Mouse (Mus musculus): ENCODE results near the gene Unc93b1. TPM values are rescaled to one million over a fixed set of nuclear protein-coding genes. Genes with fewer than 3 reads are reported as not detected.
"Not testable (repeated sequence)": the region's sequence is repeated elsewhere in the genome, so short reads cannot be mapped to it uniquely, and the experiment has no call there.

Unc93b1 gene
- polyA plus RNA-seq, 1 experiment: 174 TPM

GRCm38 (mm10) chr19:3958470-3958869, 23.5 kb downstream of the Unc93b1 start, which contains the start of gene Aldh3b3:
Gene Aldh3b3, plus strand, starts transcription at chr19:3958645.
- Histone ChIP-seq H3K4me1 (replicated peaks; ENCODE audit: control insufficient read depth, insufficient read depth, low read length) (no peaks in the 10 kb centered on the region), H3K4me3 (ENCODE audit: control insufficient read depth, insufficient read depth, low read length) (no peak within 1 kb of the TSS), H3K36me3 (ENCODE audit: control insufficient read depth, insufficient read depth, low read length) (no peaks in the 10 kb centered on the region), H3K27me3 (ENCODE audit: control insufficient read depth, insufficient read depth, low read length) (no peaks in the 10 kb centered on the region), H3K27ac (ENCODE audit: control insufficient read depth, insufficient read depth, low read length) (no peak within 1 kb of the TSS)
- no peak for DNase-seq
- WGBS: 89% methylated on average over 4 of the region's 4 CpGs
- TF ChIP-seq POLR2A (IDR thresholded peaks at IDR 0.05; ENCODE audit: control insufficient read depth, extremely low read depth, insufficient read depth, low read length, poor library complexity): no peak
- TF ChIP-seq CTCF (IDR thresholded peaks at IDR 0.05; ENCODE audit: borderline replicate concordance, control insufficient read depth, extremely low read depth, insufficient read depth, low read length, poor library complexity): no peak

- Histone ChIP-seq H3K4me1 (replicated peaks; ENCODE audit: control insufficient read depth, insufficient read depth, low read length) (no peaks in the 10 kb centered on the region), H3K27me3 (ENCODE audit: control insufficient read depth, insufficient read depth, low read length) (no peaks in the 10 kb centered on the region), H3K36me3 (ENCODE audit: control insufficient read depth, insufficient read depth, low read length) (no peaks in the 10 kb centered on the region), H3K27ac (ENCODE audit: control insufficient read depth, insufficient read depth, low read length) (no peak overlapping the region), H3K4me3 (ENCODE audit: control insufficient read depth, insufficient read depth, low read length) (no peak overlapping the region)
- DNase-seq: no peak
- TF ChIP-seq CTCF (IDR thresholded peaks at IDR 0.05; ENCODE audit: borderline replicate concordance, control insufficient read depth, extremely low read depth, insufficient read depth, low read length, poor library complexity): no peak
- no peak for TF ChIP-seq POLR2A (IDR thresholded peaks at IDR 0.05; ENCODE audit: control insufficient read depth, extremely low read depth, insufficient read depth, low read length, poor library complexity)
These were observed 24.0 kb downstream of the Unc93b1 start for GRCm38 (mm10) chr19:3959030-3959429.

DNA sequence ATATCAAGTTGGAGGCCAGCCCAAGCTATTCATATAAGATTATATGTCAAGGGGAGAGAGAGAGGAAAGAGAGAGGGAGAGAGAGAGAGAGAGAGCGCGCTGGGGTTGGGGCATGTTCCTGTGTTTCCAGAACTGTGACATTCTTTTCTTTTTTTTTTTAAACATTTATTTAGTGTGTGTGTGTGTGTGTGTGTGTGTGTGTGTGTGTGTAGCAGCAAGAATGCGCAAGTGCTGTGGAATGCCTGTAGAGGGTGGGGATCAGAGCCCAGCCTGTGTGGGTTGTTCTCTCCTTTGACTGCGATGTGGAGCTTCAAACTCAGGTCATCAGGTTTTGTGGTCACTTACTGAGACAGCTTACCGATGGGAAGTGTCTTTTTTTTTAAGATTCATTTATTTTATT, 25.2 kb downstream of the Unc93b1 start:
- DNase-seq: no peak
- no peaks in the 10 kb centered on the region for H3K27me3 ChIP-seq (ENCODE audit: control insufficient read depth, insufficient read depth, low read length)
- 70% methylated on average over 5 of the region's 5 CpGs for WGBS
- H3K4me1 ChIP-seq (replicated peaks; ENCODE audit: control insufficient read depth, insufficient read depth, low read length): no peaks in the 10 kb centered on the region
- no peak overlapping the region for H3K27ac ChIP-seq (ENCODE audit: control insufficient read depth, insufficient read depth, low read length)
- TF ChIP-seq POLR2A (IDR thresholded peaks at IDR 0.05; ENCODE audit: control insufficient read depth, extremely low read depth, insufficient read depth, low read length, poor library complexity) (no peak), CTCF (IDR thresholded peaks at IDR 0.05; ENCODE audit: borderline replicate concordance, control insufficient read depth, extremely low read depth, insufficient read depth, low read length, poor library complexity) (no peak)
- H3K4me3 ChIP-seq (ENCODE audit: control insufficient read depth, insufficient read depth, low read length): no peak overlapping the region
- no peaks in the 10 kb centered on the region for H3K36me3 ChIP-seq (ENCODE audit: control insufficient read depth, insufficient read depth, low read length)

DNA sequence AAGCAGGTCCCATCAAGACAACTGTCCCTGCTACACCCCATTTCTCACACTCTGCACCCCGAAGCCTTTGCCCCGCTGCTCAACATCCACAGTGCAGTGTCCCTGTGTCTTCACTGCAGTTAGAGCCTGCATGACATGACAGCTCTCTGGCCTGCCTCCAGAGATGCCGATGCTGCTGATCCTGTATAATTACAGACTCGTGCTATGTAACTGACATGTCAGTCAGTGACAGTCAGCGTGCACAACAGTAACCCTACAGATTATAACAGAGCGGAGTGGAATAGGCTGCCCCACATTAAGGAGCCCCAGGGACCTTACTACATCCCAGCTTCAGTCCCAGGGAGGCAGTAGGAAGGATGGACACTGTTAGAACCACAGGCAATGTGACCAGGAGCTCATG, 26.8 kb downstream of the Unc93b1 start:
- not testable (repeated sequence) for H3K4me3 ChIP-seq (ENCODE audit: control insufficient read depth, insufficient read depth, low read length); H3K4me1 ChIP-seq (replicated peaks; ENCODE audit: control insufficient read depth, insufficient read depth, low read length); H3K27me3 ChIP-seq (ENCODE audit: control insufficient read depth, insufficient read depth, low read length); H3K27ac ChIP-seq (ENCODE audit: control insufficient read depth, insufficient read depth, low read length); H3K36me3 ChIP-seq (ENCODE audit: control insufficient read depth, insufficient read depth, low read length); DNase-seq
- WGBS: 95% methylated on average over 6 of the region's 6 CpGs

GRCm38 (mm10) chr19:3962469-3962868, 27.5 kb downstream of the Unc93b1 start:
- Histone ChIP-seq H3K4me3 (ENCODE audit: control insufficient read depth, insufficient read depth, low read length) (no peak overlapping the region), H3K27ac (ENCODE audit: control insufficient read depth, insufficient read depth, low read length) (no peak overlapping the region), H3K27me3 (ENCODE audit: control insufficient read depth, insufficient read depth, low read length) (no peaks in the 10 kb centered on the region), H3K36me3 (ENCODE audit: control insufficient read depth, insufficient read depth, low read length) (no peaks in the 10 kb centered on the region), H3K4me1 (replicated peaks; ENCODE audit: control insufficient read depth, insufficient read depth, low read length) (no peaks in the 10 kb centered on the region)
- WGBS: 37% methylated on average over 2 of the region's 2 CpGs
- no peak for DNase-seq
- TF ChIP-seq POLR2A (IDR thresholded peaks at IDR 0.05; ENCODE audit: control insufficient read depth, extremely low read depth, insufficient read depth, low read length, poor library complexity) (no peak), CTCF (IDR thresholded peaks at IDR 0.05; ENCODE audit: borderline replicate concordance, control insufficient read depth, extremely low read depth, insufficient read depth, low read length, poor library complexity) (no peak)

GRCm38 (mm10) chr19:3964030-3964429, 29.0 kb downstream of the Unc93b1 start:
- Histone ChIP-seq H3K4me3 (ENCODE audit: control insufficient read depth, insufficient read depth, low read length) (no peak overlapping the region), H3K27ac (ENCODE audit: control insufficient read depth, insufficient read depth, low read length) (no peak overlapping the region), H3K36me3 (ENCODE audit: control insufficient read depth, insufficient read depth, low read length) (no peaks in the 10 kb centered on the region), H3K27me3 (ENCODE audit: control insufficient read depth, insufficient read depth, low read length) (no peaks in the 10 kb centered on the region), H3K4me1 (replicated peaks; ENCODE audit: control insufficient read depth, insufficient read depth, low read length) (no peaks in the 10 kb centered on the region)
- TF ChIP-seq CTCF (IDR thresholded peaks at IDR 0.05; ENCODE audit: borderline replicate concordance, control insufficient read depth, extremely low read depth, insufficient read depth, low read length, poor library complexity) (no peak), POLR2A (IDR thresholded peaks at IDR 0.05; ENCODE audit: control insufficient read depth, extremely low read depth, insufficient read depth, low read length, poor library complexity) (no peak)
- no peak for DNase-seq
- WGBS: 76% methylated on average over 4 of the region's 4 CpGs

DNA sequence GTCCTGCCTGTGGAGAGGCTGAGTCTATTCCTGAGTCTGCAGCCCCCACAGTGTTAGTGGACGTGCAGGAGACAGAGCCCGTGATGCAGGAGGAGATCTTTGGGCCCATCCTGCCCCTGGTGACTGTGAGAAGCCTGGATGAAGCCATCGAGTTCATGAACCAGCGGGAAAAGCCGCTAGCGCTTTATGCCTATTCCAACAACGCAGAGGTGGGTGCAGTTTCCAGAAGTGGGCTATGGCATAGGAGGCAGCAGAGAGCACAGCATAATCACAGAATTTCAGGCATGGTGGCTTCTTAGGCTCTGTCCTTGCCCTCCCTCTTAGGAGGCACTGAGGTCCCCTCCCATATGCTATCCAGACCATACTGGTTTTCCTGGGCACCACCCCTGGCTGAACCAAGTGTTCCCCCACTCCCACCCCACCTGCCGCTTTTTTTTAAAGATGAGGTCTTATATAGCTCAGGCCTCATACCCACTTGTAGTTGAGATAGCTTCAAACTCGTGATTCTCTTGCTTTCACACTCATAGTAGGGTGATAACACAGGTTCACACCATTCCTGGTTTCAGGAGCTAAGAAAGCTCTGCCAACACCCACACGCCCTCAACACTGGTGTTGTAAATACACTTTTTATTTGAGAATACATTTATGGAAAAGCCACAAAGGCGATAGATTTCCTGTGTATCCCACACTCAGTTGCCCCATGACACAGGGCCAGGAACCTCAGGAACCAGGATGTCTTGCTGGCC, 31.5 kb downstream of the Unc93b1 start:
- H3K27ac ChIP-seq (ENCODE audit: control insufficient read depth, insufficient read depth, low read length): no peak overlapping the region
- H3K36me3 ChIP-seq (ENCODE audit: control insufficient read depth, insufficient read depth, low read length): no peaks in the 10 kb centered on the region
- TF ChIP-seq POLR2A (IDR thresholded peaks at IDR 0.05; ENCODE audit: control insufficient read depth, extremely low read depth, insufficient read depth, low read length, poor library complexity): no peak
- TF ChIP-seq CTCF (IDR thresholded peaks at IDR 0.05; ENCODE audit: borderline replicate concordance, control insufficient read depth, extremely low read depth, insufficient read depth, low read length, poor library complexity): no peak
- H3K4me1 ChIP-seq (replicated peaks; ENCODE audit: control insufficient read depth, insufficient read depth, low read length): no peaks in the 10 kb centered on the region
- H3K27me3 ChIP-seq (ENCODE audit: control insufficient read depth, insufficient read depth, low read length): no peaks in the 10 kb centered on the region
- no peak for DNase-seq
- WGBS: 86% methylated on average over 11 of the region's 11 CpGs
- no peak overlapping the region for H3K4me3 ChIP-seq (ENCODE audit: control insufficient read depth, insufficient read depth, low read length)
